Mouse (Mus musculus) spleen, adult 2 months (tissue): ENCODE data around the gene Pspc1. TPM values are rescaled to one million over a fixed set of nuclear protein-coding genes. Genes with fewer than 3 reads are reported as not detected.
A peak's percentile ranks its signal among the peaks of the same experiment; 100 is the strongest.
"Not testable (repeated sequence)": the region's sequence is repeated elsewhere in the genome, so short reads cannot be mapped to it uniquely, and the experiment has no call there.

Experiments used
- DNase-seq, 2 experiments: peaks; one replicate each; pipeline versions ENCODE4 v3.0.0 to v3.0.0-alpha.2; 2012 to 2021; ENCODE audit warnings: low spot score in 2 of 2, low read depth in 1 of 2
- H3K27ac ChIP-seq: fragments of 200-500 bp; 2 replicates; pipeline ENCODE4 v1.5.1; 2012; ENCODE audit warnings: low read length, inconsistent platforms; ENCODE audit not compliant: insufficient read depth
- H3K27me3 ChIP-seq: fragments of 200-500 bp; 2 replicates; pipeline ENCODE4 v1.6.1; 2012; ENCODE audit warnings: mild to moderate bottlenecking, moderate library complexity, low read length, inconsistent platforms; ENCODE audit not compliant: control insufficient read depth, insufficient read depth
- H3K36me3 ChIP-seq: fragments of 200-500 bp; 2 replicates; pipeline ENCODE4 v1.6.1; 2012; ENCODE audit warnings: mild to moderate bottlenecking, low read length, inconsistent platforms; ENCODE audit not compliant: control insufficient read depth, insufficient read depth
- H3K4me1 ChIP-seq: fragments of 200-500 bp; 2 replicates; pipeline ENCODE4 v1.6.1; 2011; ENCODE audit warnings: inconsistent platforms; ENCODE audit not compliant: control insufficient read depth, insufficient read depth, insufficient read length
- H3K4me3 ChIP-seq: fragments of 200-500 bp; 2 replicates; pipeline ENCODE4 v1.5.1; 2011; ENCODE audit warnings: mild to moderate bottlenecking, inconsistent platforms; ENCODE audit not compliant: insufficient read depth, insufficient read length; ENCODE audit errors: extremely low read depth
- CTCF ChIP-seq: fragments of 200-500 bp; IDR thresholded peaks from 2 replicates; pipeline ENCODE4 v1.5.1; 2011; ENCODE audit warnings: mild to moderate bottlenecking, inconsistent platforms; ENCODE audit not compliant: insufficient read depth, insufficient read length, insufficient replicate concordance; ENCODE audit errors: extremely low read depth
- POLR2A ChIP-seq: fragments of 200-500 bp; IDR thresholded peaks from 2 replicates; pipeline ENCODE4 v1.6.1; 2011; ENCODE audit warnings: low read depth, low read length, inconsistent platforms
- WGBS: fragments of 180-500 bp; shearing (Covaris S2); methylation state at CpG from one replicate; pipeline ENCODE4 v1.1.7; 2018; 5-methylcytosine and 5-hydroxymethylcytosine counted together
- polyA plus RNA-seq: library from polyadenylated mRNA; depleted of rRNA; stranded (reverse); fragments of >200 nt; gene quantifications from 2 replicates; pipeline ENCODE4 v1.2.3, GENCODE M21; 2012; rRNA removed

Gene Pspc1
- 4.9 and 6.3 TPM in 2 replicates for polyA plus RNA-seq

DNA sequence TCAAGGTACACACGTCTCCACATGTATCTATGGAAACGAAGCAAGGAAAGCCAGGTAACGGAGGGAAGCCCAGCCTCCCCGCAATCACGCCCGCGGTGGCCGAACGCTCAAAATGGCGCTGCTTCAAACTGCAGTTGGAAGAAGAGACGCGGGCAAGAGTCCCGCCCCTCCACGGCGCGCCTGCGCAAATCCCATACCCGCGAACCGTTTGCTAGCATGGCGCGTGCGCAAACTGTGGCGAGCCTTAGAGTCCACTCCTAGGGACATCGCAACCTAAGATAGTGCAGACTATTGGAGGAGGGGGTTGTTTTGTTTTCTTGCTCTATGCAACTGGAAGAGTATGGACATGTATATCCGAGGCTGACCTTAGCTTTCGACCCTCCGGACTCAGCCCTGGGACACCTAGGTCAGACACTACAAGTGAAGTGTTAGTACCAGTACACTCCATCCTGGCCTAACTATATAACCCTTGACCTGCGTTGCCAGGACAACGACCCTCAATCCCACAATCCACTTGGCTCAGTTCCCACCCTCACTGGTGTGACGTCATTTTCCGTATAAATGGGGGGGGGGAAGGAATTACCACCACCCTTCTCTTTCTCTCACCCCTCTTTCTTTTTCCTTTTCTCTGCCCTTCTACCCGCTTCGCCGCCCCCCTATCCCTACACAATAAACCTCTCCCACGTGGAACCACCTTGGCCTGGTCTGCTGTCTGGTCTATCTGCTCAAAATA is at the start of gene Pspc1:
TSS of gene Pspc1 (minus strand) at position 117 of the 733 bp plus-strand sequence.
- peak within 1 kb of the TSS; percentile 84 for H3K27ac ChIP-seq
- TF ChIP-seq POLR2A (peak; percentile 84), CTCF (no peak)
- WGBS = under 1% methylated on average over 36 of the region's 36 CpGs

GRCm38 (mm10) chr14:56824562-56824961 is 46.4 kb upstream of the Pspc1 start:
- H3K4me3 ChIP-seq = no peak overlapping the region
- TF ChIP-seq POLR2A (no peak), CTCF (no peak)
- no peaks in the 10 kb centered on the region for H3K36me3 ChIP-seq
- no peaks in the 10 kb centered on the region for H3K4me1 ChIP-seq
- H3K27me3 ChIP-seq = no peaks in the 10 kb centered on the region
- no peak for DNase-seq
- H3K27ac ChIP-seq = no peak overlapping the region

More for the DNA sequence above, at the start of gene Pspc1:
- Histone ChIP-seq H3K36me3 (no peaks in the 10 kb centered on the region), H3K27me3 (no peaks in the 10 kb centered on the region), H3K4me1 (peaks cover 5% of the 10 kb centered on the region; the same call in 1 of the 2 replicates), H3K4me3 (peak within 1 kb of the TSS; percentile 68)
- peak; percentile 90 to 96 for DNase-seq

DNA sequence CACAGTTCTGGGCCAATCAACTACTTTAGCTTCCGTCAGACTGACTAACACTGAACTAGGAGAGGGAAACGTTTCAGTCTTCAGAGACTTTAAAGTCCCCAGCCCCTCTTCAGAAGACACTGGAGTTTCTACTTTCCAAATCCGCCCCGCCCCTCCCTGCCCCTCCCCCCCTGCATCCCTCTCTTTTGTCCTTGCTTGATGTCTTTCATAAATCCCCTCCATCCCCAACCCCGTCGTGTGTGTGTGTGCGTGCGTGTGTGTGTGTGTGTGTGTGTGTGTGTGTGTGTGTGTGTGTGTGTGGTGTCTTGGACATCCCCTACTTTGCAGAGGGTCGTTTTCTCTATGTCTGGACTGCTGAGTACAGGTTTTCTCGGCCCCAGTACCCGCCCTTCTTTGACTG is 39.5 kb upstream of the Pspc1 start:
- TF ChIP-seq POLR2A (no peak), CTCF (no peak)
- Histone ChIP-seq H3K36me3 (no peaks in the 10 kb centered on the region), H3K4me3 (no peak overlapping the region), H3K4me1 (peaks cover 4% of the 10 kb centered on the region; the same call in 1 of the 2 replicates), H3K27ac (no peak overlapping the region), H3K27me3 (no peaks in the 10 kb centered on the region)
- 57% methylated on average over 10 of the region's 11 CpGs for WGBS
- no peak for DNase-seq

GRCm38 (mm10) chr14:56817131-56817530 is 39.0 kb upstream of the Pspc1 start:
- no peak for DNase-seq
- Histone ChIP-seq H3K4me3 (no peak overlapping the region), H3K36me3 (no peaks in the 10 kb centered on the region), H3K4me1 (peaks cover 4% of the 10 kb centered on the region; the same call in 1 of the 2 replicates), H3K27ac (no peak overlapping the region), H3K27me3 (no peaks in the 10 kb centered on the region)
- TF ChIP-seq POLR2A = no peak
- TF ChIP-seq CTCF = no peak
- WGBS = 85% methylated on average over 4 of the region's 4 CpGs

- H3K36me3 ChIP-seq = no peaks in the 10 kb centered on the region
Observed at GRCm38 (mm10) chr14:56816541-56816940, 38.4 kb upstream of the Pspc1 start.

GRCm38 (mm10) chr14:56812520-56813036 is 34.5 kb upstream of the Pspc1 start:
- peak; percentile 75 to 81 for DNase-seq
- Histone ChIP-seq H3K4me3 (peak overlapping the region; percentile 64), H3K4me1 (peaks cover 4% of the 10 kb centered on the region; the same call in 1 of the 2 replicates), H3K27me3 (no peaks in the 10 kb centered on the region), H3K36me3 (no peaks in the 10 kb centered on the region), H3K27ac (peak overlapping the region; percentile 99)
- TF ChIP-seq POLR2A = no peak
- peak; percentile 9; the same call in 1 of the 2 replicates for TF ChIP-seq CTCF
- under 1% methylated on average over 35 of the region's 35 CpGs for WGBS

More at GRCm38 (mm10) chr14:56816541-56816940, 38.4 kb upstream of the Pspc1 start:
- no peak overlapping the region for H3K27ac ChIP-seq
- 76% methylated on average over 4 of the region's 4 CpGs for WGBS
- H3K4me1 ChIP-seq = peaks cover 4% of the 10 kb centered on the region; the same call in 1 of the 2 replicates
- no peak for DNase-seq
- no peak overlapping the region for H3K4me3 ChIP-seq
- no peaks in the 10 kb centered on the region for H3K27me3 ChIP-seq
- no peak for TF ChIP-seq CTCF
- TF ChIP-seq POLR2A = no peak

- WGBS = under 1% methylated on average over 42 of the region's 72 CpGs
- not testable (repeated sequence) for H3K36me3 ChIP-seq, H3K4me1 ChIP-seq, H3K27me3 ChIP-seq
- DNase-seq = peak in 1 of 2 experiments; percentile 84
- Histone ChIP-seq H3K27ac (peak within 1 kb of the TSS; percentile 99), H3K4me3 (peak within 1 kb of the TSS; percentile 93)
Observed at GRCm38 (mm10) chr14:56811701-56812339, 33.7 kb upstream of the Pspc1 start, which contains the start of gene Zmym5. Gene Zmym5 (minus strand): TSS chr14:56811716.

- H3K4me1 ChIP-seq = not testable (repeated sequence)
- DNase-seq = peak in 1 of 2 experiments; percentile 40
- under 1% methylated on average over 31 of the region's 86 CpGs for WGBS
Observed at GRCm38 (mm10) chr14:56810781-56811690, 32.9 kb upstream of the Pspc1 start.

More at GRCm38 (mm10) chr14:56810781-56811690, 32.9 kb upstream of the Pspc1 start:
- not testable (repeated sequence) for H3K27me3 ChIP-seq, H3K36me3 ChIP-seq
- H3K27ac ChIP-seq = peak overlapping the region; percentile 88
- peak overlapping the region; percentile 63 for H3K4me3 ChIP-seq
